Mouse (Mus musculus) forebrain, embryonic 10.5 days (tissue): ENCODE measurements around the gene Wdr59. TPM values are rescaled to one million over a fixed set of nuclear protein-coding genes. Genes with fewer than 3 reads are reported as not detected.
"Not testable (repeated sequence)": the region's sequence is repeated elsewhere in the genome, so short reads cannot be mapped to it uniquely, and the experiment has no call there.

ENCODE experiments used
- DNase-seq: peaks from one replicate; pipeline ENCODE4 v3.0.0-alpha.2; 2017; ENCODE audit warnings: low spot score; ENCODE audit errors: extremely low spot score
- H3K27ac ChIP-seq: fragments of 300-500 bp; sonication (generic); 2 replicates; pipeline ENCODE4 v1.5.1; 2016; ENCODE audit warnings: mild to moderate bottlenecking
- H3K27me3 ChIP-seq: fragments of 300-500 bp; sonication (generic); 2 replicates; pipeline ENCODE4 v1.6.1; 2016; ENCODE audit warnings: mild to moderate bottlenecking; ENCODE audit not compliant: poor library complexity, severe bottlenecking
- H3K36me3 ChIP-seq: fragments of 300-500 bp; sonication (generic); replicated peaks from 2 replicates; pipeline ENCODE4 v1.6.1; 2016; ENCODE audit warnings: mild to moderate bottlenecking, moderate library complexity
- H3K4me1 ChIP-seq: fragments of 300-500 bp; sonication (generic); 2 replicates; pipeline ENCODE4 v1.6.1; 2016
- H3K4me3 ChIP-seq: fragments of 300-500 bp; sonication (generic); 2 replicates; pipeline ENCODE4 v1.5.1; 2016; ENCODE audit warnings: mild to moderate bottlenecking, moderate library complexity
- H3K9me3 ChIP-seq: fragments of 300-500 bp; sonication (generic); 2 replicates; pipeline ENCODE4 v1.6.1; 2016; ENCODE audit warnings: mild to moderate bottlenecking, moderate library complexity
- WGBS: fragments of 180-500 bp; shearing (Covaris S2); methylation state at CpG from one replicate; pipeline ENCODE4 v1.1.7; 2016; 5-methylcytosine and 5-hydroxymethylcytosine counted together
- polyA plus RNA-seq: library from polyadenylated mRNA; unstranded; fragments of >200 nt; fragmentation: Nextera tagmentation; extraction: Ambion mirVana; gene quantifications from 2 replicates; pipeline ENCODE4 v1.2.1, GENCODE M21; 2016

Wdr59 gene
- polyA plus RNA-seq, 1 experiment from 2014 or later = 5.7 TPM

- no peaks in the 10 kb centered on the region for H3K4me1 ChIP-seq
- H3K27ac ChIP-seq = no peak overlapping the region
- no peaks in the 10 kb centered on the region for H3K27me3 ChIP-seq
- no peak for DNase-seq
- peaks cover 2% of the 10 kb centered on the region; the same call in 1 of the 2 replicates for H3K36me3 ChIP-seq
- 78% methylated on average over 4 of the region's 4 CpGs for WGBS
- H3K4me3 ChIP-seq = no peak overlapping the region
- no peaks in the 10 kb centered on the region; the same call in 1 of the 2 replicates for H3K9me3 ChIP-seq
Measured at GRCm38 (mm10) chr8:111510401-111510800, 11.5 kb downstream of the Wdr59 start.

GRCm38 (mm10) chr8:111509278-111509677 is 12.6 kb downstream of the Wdr59 start:
- WGBS = 92% methylated on average over 11 of the region's 11 CpGs
- Histone ChIP-seq H3K27me3 (no peaks in the 10 kb centered on the region), H3K4me1 (no peaks in the 10 kb centered on the region), H3K4me3 (no peak overlapping the region), H3K27ac (no peak overlapping the region), H3K9me3 (no peaks in the 10 kb centered on the region), H3K36me3 (0 out of 2 replicates have a peak, but pooled peaks cover 3% of the 10 kb centered on the region)
- no peak for DNase-seq

DNA sequence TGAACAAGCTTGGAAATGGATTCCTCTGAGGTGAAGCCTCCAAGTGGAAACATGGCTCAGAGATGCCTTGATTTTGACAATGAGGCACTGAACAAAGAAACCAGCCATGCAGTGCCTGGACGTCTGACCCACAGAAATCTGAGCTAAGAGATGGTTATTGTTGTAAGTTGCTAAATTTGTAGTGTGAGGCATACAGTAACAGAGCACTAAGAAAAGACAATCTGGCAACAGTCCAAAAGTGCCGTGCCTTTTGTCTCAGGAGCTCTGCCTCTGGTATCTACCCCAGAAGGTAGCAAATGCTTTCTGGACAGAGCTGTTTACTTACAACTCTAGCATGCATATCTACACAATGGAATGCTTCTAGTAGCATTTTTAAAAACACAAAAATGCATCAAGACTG is 13.3 kb downstream of the Wdr59 start:
- H3K9me3 ChIP-seq = no peaks in the 10 kb centered on the region
- no peak overlapping the region for H3K27ac ChIP-seq
- no peaks in the 10 kb centered on the region for H3K27me3 ChIP-seq
- DNase-seq = no peak
- WGBS = 73% methylated on average over 2 of the region's 2 CpGs
- no peaks in the 10 kb centered on the region for H3K4me1 ChIP-seq
- no peak overlapping the region for H3K4me3 ChIP-seq
- peaks cover 7% of the 10 kb centered on the region; the same call in 1 of the 2 replicates for H3K36me3 ChIP-seq

- no peak overlapping the region for H3K4me3 ChIP-seq
- H3K27ac ChIP-seq = no peak overlapping the region
- 80% methylated on average over 11 of the region's 11 CpGs for WGBS
Measured at GRCm38 (mm10) chr8:111501724-111502464, 20.0 kb downstream of the Wdr59 start.

GRCm38 (mm10) chr8:111498249-111498648 is 23.6 kb downstream of the Wdr59 start:
- not testable (repeated sequence) for H3K4me1 ChIP-seq, DNase-seq, H3K27ac ChIP-seq, H3K4me3 ChIP-seq, H3K27me3 ChIP-seq, H3K9me3 ChIP-seq
- peaks cover 42% of the 10 kb centered on the region for H3K36me3 ChIP-seq
- 89% methylated on average over 6 of the region's 6 CpGs for WGBS

More at GRCm38 (mm10) chr8:111501724-111502464, 20.0 kb downstream of the Wdr59 start:
- H3K4me1 ChIP-seq = no peaks in the 10 kb centered on the region
- no peaks in the 10 kb centered on the region for H3K9me3 ChIP-seq
- H3K27me3 ChIP-seq = no peaks in the 10 kb centered on the region
- peaks cover 34% of the 10 kb centered on the region for H3K36me3 ChIP-seq
- DNase-seq = no peak

GRCm38 (mm10) chr8:111496326-111496725 is 25.6 kb downstream of the Wdr59 start:
- 87% methylated on average over 7 of the region's 7 CpGs for WGBS
- DNase-seq = no peak
- Histone ChIP-seq H3K9me3 (no peaks in the 10 kb centered on the region), H3K27me3 (no peaks in the 10 kb centered on the region), H3K27ac (no peak overlapping the region), H3K4me1 (no peaks in the 10 kb centered on the region), H3K36me3 (peaks cover 45% of the 10 kb centered on the region), H3K4me3 (no peak overlapping the region)

DNA sequence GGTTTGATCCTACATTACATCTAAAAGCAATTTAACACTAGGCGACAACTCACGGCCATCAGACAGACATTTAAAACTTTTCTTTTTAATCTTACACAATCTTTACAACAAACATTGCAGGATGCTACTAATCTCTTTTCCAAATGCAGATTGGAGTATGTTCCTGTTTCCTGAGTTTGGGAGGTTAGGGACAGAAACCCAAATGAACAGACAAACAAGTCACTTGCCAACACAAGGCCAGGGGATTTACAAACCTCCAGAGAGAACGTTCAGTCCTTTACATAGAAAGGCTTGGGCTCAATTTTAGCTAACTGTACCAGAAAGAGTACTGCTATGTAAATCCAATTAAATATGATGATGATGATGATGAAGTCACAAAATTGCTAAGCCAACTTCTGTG is 28.7 kb downstream of the Wdr59 start:
- DNase-seq = no peak
- H3K36me3 ChIP-seq = peaks cover 25% of the 10 kb centered on the region
- 96% methylated on average over 3 of the region's 3 CpGs for WGBS

GRCm38 (mm10) chr8:111492508-111492907 is 29.4 kb downstream of the Wdr59 start:
- no peaks in the 10 kb centered on the region for H3K4me1 ChIP-seq
- no peak overlapping the region for H3K4me3 ChIP-seq
- H3K36me3 ChIP-seq = peaks cover 23% of the 10 kb centered on the region
- no peak overlapping the region for H3K27ac ChIP-seq
- H3K27me3 ChIP-seq = no peaks in the 10 kb centered on the region
- 92% methylated on average over 9 of the region's 9 CpGs for WGBS
- DNase-seq = no peak
- no peaks in the 10 kb centered on the region for H3K9me3 ChIP-seq

More for the DNA sequence above, 28.7 kb downstream of the Wdr59 start:
- no peak overlapping the region for H3K4me3 ChIP-seq
- no peaks in the 10 kb centered on the region for H3K4me1 ChIP-seq
- no peak overlapping the region for H3K27ac ChIP-seq
- no peaks in the 10 kb centered on the region for H3K27me3 ChIP-seq
- H3K9me3 ChIP-seq = no peaks in the 10 kb centered on the region

- DNase-seq = no peak
- Histone ChIP-seq H3K4me3 (no peak overlapping the region), H3K27ac (no peak overlapping the region), H3K36me3 (peaks cover 22% of the 10 kb centered on the region), H3K4me1 (no peaks in the 10 kb centered on the region), H3K27me3 (no peaks in the 10 kb centered on the region), H3K9me3 (no peaks in the 10 kb centered on the region)
- 92% methylated on average over 7 of the region's 7 CpGs for WGBS
Measured at GRCm38 (mm10) chr8:111491191-111491590, 30.7 kb downstream of the Wdr59 start.

- WGBS = 92% methylated on average over 10 of the region's 10 CpGs
- Histone ChIP-seq H3K36me3 (peaks cover 24% of the 10 kb centered on the region), H3K9me3 (no peaks in the 10 kb centered on the region), H3K4me1 (no peaks in the 10 kb centered on the region), H3K27ac (no peak overlapping the region), H3K27me3 (no peaks in the 10 kb centered on the region), H3K4me3 (no peak overlapping the region)
- DNase-seq = no peak
Measured at GRCm38 (mm10) chr8:111490034-111490591, 31.8 kb downstream of the Wdr59 start.

DNA sequence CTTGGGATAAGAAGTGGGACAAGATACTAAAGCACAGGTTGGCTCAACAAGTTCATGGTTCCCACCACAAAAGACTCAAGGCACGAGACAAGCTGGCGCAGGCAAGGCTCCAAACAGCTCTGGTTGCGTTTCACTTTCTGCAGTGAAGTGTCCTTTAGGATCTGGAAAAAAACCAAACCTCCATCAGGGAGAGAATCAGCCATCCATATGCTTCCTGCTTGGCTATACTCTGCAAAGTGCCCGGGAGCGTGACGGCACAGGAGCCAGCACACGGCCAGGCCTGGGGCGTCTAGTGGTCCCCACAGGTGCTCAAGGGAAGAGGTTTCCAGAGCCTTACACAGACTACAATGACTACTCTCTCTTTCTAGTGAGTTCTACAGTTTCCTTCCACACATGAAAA is 41.2 kb downstream of the Wdr59 start:
- DNase-seq = no peak
- no peak overlapping the region for H3K27ac ChIP-seq
- H3K36me3 ChIP-seq = peaks cover 69% of the 10 kb centered on the region
- H3K4me1 ChIP-seq = no peaks in the 10 kb centered on the region
- no peaks in the 10 kb centered on the region; the same call in 1 of the 2 replicates for H3K9me3 ChIP-seq
- no peaks in the 10 kb centered on the region for H3K27me3 ChIP-seq
- 96% methylated on average over 8 of the region's 8 CpGs for WGBS
- H3K4me3 ChIP-seq = no peak overlapping the region

- 94% methylated on average over 5 of the region's 5 CpGs for WGBS
- no peaks in the 10 kb centered on the region for H3K27me3 ChIP-seq
- H3K4me3 ChIP-seq = no peak overlapping the region
- H3K4me1 ChIP-seq = no peaks in the 10 kb centered on the region
- H3K36me3 ChIP-seq = peaks cover 45% of the 10 kb centered on the region
- no peak overlapping the region for H3K27ac ChIP-seq
- DNase-seq = no peak
- H3K9me3 ChIP-seq = no peaks in the 10 kb centered on the region; the same call in 1 of the 2 replicates
Measured at GRCm38 (mm10) chr8:111477761-111478465, 44.0 kb downstream of the Wdr59 start.
